ENCODE assay signal across 8 mouse cellular contexts in the genomic region with DNA sequence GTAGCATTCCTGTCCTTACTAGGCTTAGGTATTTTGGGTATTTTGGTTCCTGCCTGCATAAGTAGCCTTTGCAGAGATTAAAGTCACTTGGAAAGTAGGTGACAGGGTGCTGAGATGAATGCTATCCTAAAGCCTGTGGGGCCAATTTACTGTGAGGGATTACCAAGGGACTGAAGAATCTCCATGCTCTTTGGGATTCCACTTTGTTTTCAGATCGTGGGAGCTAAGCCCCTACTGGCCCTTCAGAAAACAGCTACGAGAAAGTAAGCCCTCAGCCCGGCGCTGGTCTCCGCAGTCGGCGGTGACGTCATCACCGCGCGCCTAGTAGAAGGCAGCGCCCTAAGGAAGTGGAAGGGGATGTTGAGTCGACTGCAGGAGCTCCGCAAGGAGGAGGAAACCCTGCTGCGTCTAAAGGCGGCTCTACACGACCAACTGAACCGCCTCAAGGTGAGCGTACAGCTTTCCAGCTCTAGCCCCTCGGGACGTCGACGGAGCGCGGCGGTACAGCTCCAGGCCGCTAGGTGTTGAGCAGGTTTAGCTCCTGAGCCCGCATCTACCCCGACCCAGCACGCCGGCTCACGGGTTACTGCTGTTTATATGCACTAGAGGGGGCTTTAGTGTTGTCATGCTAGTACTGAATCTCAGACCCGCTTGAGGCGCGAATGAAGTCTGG. TPM values are rescaled to one million over a fixed set of nuclear protein-coding genes. Genes with fewer than 3 reads are reported as not detected.
DNase-seq lines count a peak whose midpoint lies in the region; ATAC-seq and TF ChIP-seq lines count a peak whose summit lies in the region.

A gene (plus strand): TSS at position 301 of the 673 bp plus-strand sequence.

- DNase-seq in brain, embryonic 14.5 days (ENCODE audit: low read depth): peak; percentile 98
- DNase-seq in kidney, postnatal 0 days (ENCODE audit: low spot score): peak; percentile 98
- peak; percentile 93 for DNase-seq in liver, embryonic 11.5 days (ENCODE audit: low spot score)
- DNase-seq in naive thymus-derived CD4-positive, alpha-beta T cell, adult 2 months (ENCODE audit: low read depth): peak; percentile 96

- H3K27me3 ChIP-seq in C2C12 (ENCODE audit: control insufficient read depth, insufficient read depth, insufficient read length): no peaks in the 10 kb centered on the region
- no peaks in the 10 kb centered on the region for H3K27me3 ChIP-seq in erythroblast, embryonic 14.5 days (ENCODE audit: control insufficient read depth)
- no peaks in the 10 kb centered on the region for H3K27me3 ChIP-seq in heart, embryonic 12.5 days (replicated peaks)
- H3K27me3 ChIP-seq in kidney, postnatal 0 days (ENCODE audit: insufficient read depth, low read length): no peaks in the 10 kb centered on the region
- H3K27me3 ChIP-seq in liver, embryonic 11.5 days (replicated peaks; ENCODE audit: control insufficient read depth, insufficient read depth, low read length): no peaks in the 10 kb centered on the region
- H3K27me3 ChIP-seq in stomach, embryonic 14.5 days (ENCODE audit: control insufficient read depth, insufficient read depth, low read length): no peaks in the 10 kb centered on the region

- peak; percentile 44; the same call in 1 of the 2 replicates for TF ChIP-seq POLR2A in brain, embryonic 14.5 days (IDR thresholded peaks at IDR 0.05; ENCODE audit: borderline replicate concordance, extremely low read depth, insufficient read depth, insufficient read length, poor library complexity, severe bottlenecking)

- under 1% methylated on average over 35 of the region's 35 CpGs for WGBS in heart, embryonic 12.5 days
- 0% methylated on average over 35 of the region's 35 CpGs for WGBS in kidney, postnatal 0 days
- under 1% methylated on average over 35 of the region's 35 CpGs for WGBS in liver, embryonic 11.5 days
- under 1% methylated on average over 35 of the region's 35 CpGs for WGBS in stomach, embryonic 14.5 days

- peak within 1 kb of the TSS; percentile 16 for H3K4me3 ChIP-seq in C2C12 (ENCODE audit: insufficient read depth, poor library complexity, severe bottlenecking)
- peak within 1 kb of the TSS; percentile 65 for H3K4me3 ChIP-seq in erythroblast, embryonic 14.5 days (replicated peaks)
- H3K4me3 ChIP-seq in heart, embryonic 12.5 days: peak within 1 kb of the TSS; percentile 72
- H3K4me3 ChIP-seq in kidney, postnatal 0 days (replicated peaks; ENCODE audit: low read depth, low read length): peak within 1 kb of the TSS; percentile 63
- H3K4me3 ChIP-seq in liver, embryonic 11.5 days (ENCODE audit: low read depth, low read length): peak within 1 kb of the TSS; percentile 72
- peak within 1 kb of the TSS; percentile 64 for H3K4me3 ChIP-seq in stomach, embryonic 14.5 days (ENCODE audit: low read depth, low read length)

- H3K4me1 ChIP-seq in erythroblast, embryonic 14.5 days (ENCODE audit: control insufficient read depth): peaks cover 40% of the 10 kb centered on the region
- peaks cover 14% of the 10 kb centered on the region for H3K4me1 ChIP-seq in heart, embryonic 12.5 days (replicated peaks)
- peaks cover 7% of the 10 kb centered on the region; the same call in 1 of the 2 replicates for H3K4me1 ChIP-seq in kidney, postnatal 0 days (replicated peaks; ENCODE audit: insufficient read depth, low read length)
- peaks cover 20% of the 10 kb centered on the region; the same call in 1 of the 2 replicates for H3K4me1 ChIP-seq in liver, embryonic 11.5 days (replicated peaks; ENCODE audit: control insufficient read depth, insufficient read depth, low read length)
- H3K4me1 ChIP-seq in stomach, embryonic 14.5 days (ENCODE audit: control insufficient read depth, insufficient read depth, low read length): peaks cover 12% of the 10 kb centered on the region

- H3K79me2 ChIP-seq in C2C12 (ENCODE audit: control insufficient read depth, insufficient read depth): peaks cover 34% of the 10 kb centered on the region

- peak within 1 kb of the TSS; percentile 68 for H3K4me2 ChIP-seq in heart, embryonic 12.5 days
- peak within 1 kb of the TSS; percentile 60 for H3K4me2 ChIP-seq in kidney, postnatal 0 days (ENCODE audit: low read length)
- peak within 1 kb of the TSS; percentile 76 for H3K4me2 ChIP-seq in liver, embryonic 11.5 days
- H3K4me2 ChIP-seq in stomach, embryonic 14.5 days (replicated peaks; ENCODE audit: low read depth, low read length): peak within 1 kb of the TSS; percentile 62

- peaks cover 29% of the 10 kb centered on the region for H3K79me3 ChIP-seq in C2C12 (ENCODE audit: low read depth)

- peak within 1 kb of the TSS; percentile 73 for H3K9ac ChIP-seq in heart, embryonic 12.5 days
- H3K9ac ChIP-seq in kidney, postnatal 0 days (ENCODE audit: low read depth, low read length): peak within 1 kb of the TSS; percentile 63
- peak within 1 kb of the TSS; percentile 81 for H3K9ac ChIP-seq in liver, embryonic 11.5 days (ENCODE audit: low read depth, low read length)
- peak within 1 kb of the TSS; percentile 60 for H3K9ac ChIP-seq in stomach, embryonic 14.5 days (replicated peaks; ENCODE audit: low read depth, low read length)

- ATAC-seq in heart, embryonic 12.5 days (ENCODE audit: insufficient number of reproducible peaks, low FRiP score): peak; percentile 93
- peak; percentile 93 for ATAC-seq in kidney, postnatal 0 days (replicated peaks; ENCODE audit: low FRiP score, low read depth)
- ATAC-seq in liver, embryonic 11.5 days (replicated peaks; ENCODE audit: low FRiP score): peak; percentile 94
- peak; percentile 94 for ATAC-seq in stomach, embryonic 14.5 days (ENCODE audit: insufficient number of reproducible peaks, insufficient read depth, low FRiP score, low read depth)

- peak; percentile 6 for TF ChIP-seq CTCF in C2C12 (IDR thresholded peaks at IDR 0.05; ENCODE audit: control insufficient read depth, insufficient read depth, insufficient read length)
- peak; percentile 61 for TF ChIP-seq CTCF in brain, embryonic 14.5 days (IDR thresholded peaks at IDR 0.05; ENCODE audit: borderline replicate concordance, extremely low read depth, insufficient read depth, insufficient read length)
- TF ChIP-seq CTCF in kidney, postnatal 0 days (IDR thresholded peaks at IDR 0.05; ENCODE audit: low read depth): peak; percentile 77

- peak within 1 kb of the TSS; percentile 60 for H3K27ac ChIP-seq in heart, embryonic 12.5 days (ENCODE audit: poor library complexity, severe bottlenecking)
- H3K27ac ChIP-seq in kidney, postnatal 0 days: peak within 1 kb of the TSS; percentile 90
- peak within 1 kb of the TSS; percentile 76 for H3K27ac ChIP-seq in liver, embryonic 11.5 days (ENCODE audit: low read depth, low read length)
- H3K27ac ChIP-seq in stomach, embryonic 14.5 days (ENCODE audit: low read length): peak within 1 kb of the TSS; percentile 89

- H3K9me3 ChIP-seq in erythroblast, embryonic 14.5 days (ENCODE audit: control insufficient read depth, low read length): no peaks in the 10 kb centered on the region
- no peaks in the 10 kb centered on the region for H3K9me3 ChIP-seq in heart, embryonic 12.5 days (replicated peaks)
- H3K9me3 ChIP-seq in kidney, postnatal 0 days (replicated peaks; ENCODE audit: low read length): no peaks in the 10 kb centered on the region
- no peaks in the 10 kb centered on the region for H3K9me3 ChIP-seq in liver, embryonic 11.5 days (ENCODE audit: control insufficient read depth, low read length)
- H3K9me3 ChIP-seq in stomach, embryonic 14.5 days (ENCODE audit: control insufficient read depth, low read depth, low read length): no peaks in the 10 kb centered on the region

- peaks cover 80% of the 10 kb centered on the region for H3K36me3 ChIP-seq in C2C12 (ENCODE audit: control insufficient read depth, insufficient read depth)
- peaks cover 87% of the 10 kb centered on the region for H3K36me3 ChIP-seq in erythroblast, embryonic 14.5 days (ENCODE audit: control insufficient read depth)
- peaks cover 68% of the 10 kb centered on the region for H3K36me3 ChIP-seq in heart, embryonic 12.5 days
- H3K36me3 ChIP-seq in kidney, postnatal 0 days (ENCODE audit: insufficient read depth, low read length): peaks cover 44% of the 10 kb centered on the region
- H3K36me3 ChIP-seq in liver, embryonic 11.5 days (ENCODE audit: control insufficient read depth, insufficient read depth, low read length): peaks cover 40% of the 10 kb centered on the region
- H3K36me3 ChIP-seq in stomach, embryonic 14.5 days (ENCODE audit: control insufficient read depth, insufficient read depth, low read length): peaks cover 61% of the 10 kb centered on the region

- H3ac ChIP-seq in C2C12 (ENCODE audit: control insufficient read depth, insufficient read length, low read depth): peak within 1 kb of the TSS; percentile 6

TF ChIP-seq in C2C12, 6 proteins besides CTCF, POLR2A, EP300 and RAD21:
- TF ChIP-seq FOSL1 (IDR thresholded peaks at IDR 0.05; ENCODE audit: insufficient read depth, low read length, poor library complexity, severe bottlenecking): no peak
- TF ChIP-seq MAX (IDR thresholded peaks at IDR 0.05): no peak
- TF ChIP-seq MYOD1 (IDR thresholded peaks at IDR 0.05; ENCODE audit: control insufficient read depth, insufficient read length, low read depth): no peak
- no peak for TF ChIP-seq USF1 (IDR thresholded peaks at IDR 0.05; ENCODE audit: low read depth)
- no peak for TF ChIP-seq CEBPB (IDR thresholded peaks at IDR 0.05; ENCODE audit: low read depth)
- no peak for TF ChIP-seq MYOG (IDR thresholded peaks at IDR 0.05; ENCODE audit: control insufficient read depth, extremely low read depth, insufficient read length)

RNA-seq across cellular contexts. Expression of the gene that starts here (rescaled TPM):
- polyA plus RNA-seq in C2C12 (2012; fragmentation: generic; extraction: Trizol): 6.0 TPM
- polyA plus RNA-seq in brain, embryonic 14.5 days (2012; rRNA removed): 14.5 and 16.9 TPM in 2 replicates
- polyA plus RNA-seq in erythroblast, embryonic 14.5 days (2012): 0.11 TPM in 2 replicates
- 21.9 and 23.0 TPM in 2 replicates for polyA plus RNA-seq in heart, embryonic 12.5 days (2016; fragmentation: Nextera tagmentation; extraction: Ambion mirVana)
- 25.8 and 29.6 TPM in 2 replicates for polyA plus RNA-seq in kidney, postnatal 0 days (2015; fragmentation: Nextera tagmentation; extraction: Ambion mirVana)
- 24.3 and 25.1 TPM in 2 replicates for polyA plus RNA-seq in liver, embryonic 11.5 days (2014; fragmentation: Nextera tagmentation; extraction: Ambion mirVana)
- 27.9 and 28.0 TPM in 2 replicates for polyA plus RNA-seq in stomach, embryonic 14.5 days (2014; fragmentation: Nextera tagmentation; extraction: Ambion mirVana)

Comparison
In these comparisons a context has a peak if more than half of its experiments do, and no peak if none do; other contexts are left out.
1. Peak in every context shown above with its lines: DNase-seq, ATAC-seq, H3K4me3 ChIP-seq and H3K27ac ChIP-seq.
2. H3K4me3 ChIP-seq: peak in every context shown above with its lines; median percentile 72 in heart, embryonic 12.5 days; 72 in liver, embryonic 11.5 days; 65 in erythroblast, embryonic 14.5 days; 64 in stomach, embryonic 14.5 days; 63 in kidney, postnatal 0 days; 16 in C2C12.
3. CTCF ChIP-seq: peak in every context shown above with its lines; median percentile 77 in kidney, postnatal 0 days; 61 in brain, embryonic 14.5 days; 6 in C2C12.